Mouse (Mus musculus) stomach, postnatal 0 days (tissue): Measurements from ENCODE around the gene Atp8a2. TPM values are rescaled to one million over a fixed set of nuclear protein-coding genes. Genes with fewer than 3 reads are reported as not detected.

ENCODE experiments used
- ATAC-seq: fragments of 200-750 bp; cut with Nextera tagmentation; 2 replicates; pipeline ENCODE4 v1.8.0; 2017; ENCODE audit not compliant: low FRiP score, low TSS enrichment
- DNase-seq: peaks from one replicate; pipeline ENCODE4 v3.0.0-alpha.2; 2016; ENCODE audit warnings: low spot score
- H3K27ac ChIP-seq: fragments of 300-500 bp; sonication (generic); replicated peaks from 2 replicates; pipeline ENCODE4 v1.5.1; 2014; ENCODE audit warnings: mild to moderate bottlenecking, control low read depth
- H3K27me3 ChIP-seq: fragments of 300-500 bp; sonication (generic); 2 replicates; pipeline ENCODE4 v1.6.1; 2014; ENCODE audit warnings: low read length; ENCODE audit not compliant: control insufficient read depth, insufficient read depth
- H3K36me3 ChIP-seq: fragments of 300-500 bp; sonication (generic); 2 replicates; pipeline ENCODE4 v1.6.1; 2014; ENCODE audit warnings: low read length, mixed read lengths; ENCODE audit not compliant: control insufficient read depth, insufficient read depth
- H3K4me1 ChIP-seq: fragments of 300-500 bp; sonication (generic); replicated peaks from 2 replicates; pipeline ENCODE4 v1.6.1; 2014; ENCODE audit warnings: antibody characterized with exemption; ENCODE audit not compliant: control insufficient read depth, insufficient read depth
- H3K4me2 ChIP-seq: fragments of 300-500 bp; sonication (generic); replicated peaks from 2 replicates; pipeline ENCODE4 v1.6.1; 2014; ENCODE audit warnings: low read depth, mild to moderate bottlenecking, control low read depth, moderate library complexity
- H3K4me3 ChIP-seq: fragments of 300-500 bp; sonication (generic); 2 replicates; pipeline ENCODE4 v1.5.1; 2014; ENCODE audit warnings: low read depth, low read length, control low read depth
- H3K9ac ChIP-seq: fragments of 300-500 bp; sonication (generic); 2 replicates; pipeline ENCODE4 v1.6.1; 2014; ENCODE audit warnings: mild to moderate bottlenecking, low read length, control low read depth, mixed read lengths
- H3K9me3 ChIP-seq: fragments of 300-500 bp; sonication (generic); 2 replicates; pipeline ENCODE4 v1.6.1; 2016; ENCODE audit warnings: low read length; ENCODE audit not compliant: control insufficient read depth
- CTCF ChIP-seq: IDR thresholded peaks from 2 replicates; pipeline ENCODE4 v1.5.1; 2016; ENCODE audit warnings: antibody characterized with exemption, low read depth, mild to moderate bottlenecking, moderate library complexity
- EP300 ChIP-seq: optimal IDR thresholded peaks from 2 replicates; pipeline ENCODE3; 2016; ENCODE audit warnings: antibody characterized with exemption
- WGBS: fragments of 180-500 bp; shearing (Covaris S2); extraction: QIAGEN DNeasy Blood & Tissue Kit; methylation state at CpG from one replicate; pipeline ENCODE4 v1.1.7; 2014; 5-methylcytosine and 5-hydroxymethylcytosine counted together
- polyA plus RNA-seq: library from polyadenylated mRNA; unstranded; fragments of >200 nt; fragmentation: Nextera tagmentation; extraction: Ambion mirVana; gene quantifications from 2 replicates; pipeline ENCODE4 v1.2.1, GENCODE M21; 2015

Gene Atp8a2
- polyA plus RNA-seq, 1 experiment from 2014 or later = 6.3 TPM

- peak overlapping the region; percentile 27 for H3K4me3 ChIP-seq
- 12% methylated on average over 27 of the region's 33 CpGs for WGBS
- H3K4me2 ChIP-seq = peak overlapping the region; percentile 65
- no peak overlapping the region for H3K9ac ChIP-seq
- H3K27ac ChIP-seq = no peak overlapping the region
- no peaks in the 10 kb centered on the region for H3K9me3 ChIP-seq
- no peaks in the 10 kb centered on the region for H3K36me3 ChIP-seq
- H3K27me3 ChIP-seq = no peaks in the 10 kb centered on the region
- H3K4me1 ChIP-seq = peaks cover 3% of the 10 kb centered on the region
- TF ChIP-seq CTCF (no peak), EP300 (no peak)
- ATAC-seq (peak; percentile 94), DNase-seq (peak; percentile 90)
These were observed 109.9 kb downstream of the Atp8a2 start for GRCm38 (mm10) chr14:60086808-60087725.

GRCm38 (mm10) chr14:60086254-60086807 lies 110.6 kb downstream of the Atp8a2 start:
- DNase-seq (no peak), ATAC-seq (no peak)
- H3K36me3 ChIP-seq = no peaks in the 10 kb centered on the region
- H3K9ac ChIP-seq = no peak overlapping the region
- no peak overlapping the region for H3K27ac ChIP-seq
- H3K4me2 ChIP-seq = peak overlapping the region; percentile 65
- peaks cover 3% of the 10 kb centered on the region for H3K4me1 ChIP-seq
- peak overlapping the region; percentile 27 for H3K4me3 ChIP-seq
- TF ChIP-seq CTCF (no peak), EP300 (no peak)
- WGBS = 7% methylated on average over 21 of the region's 21 CpGs
- H3K27me3 ChIP-seq = no peaks in the 10 kb centered on the region
- H3K9me3 ChIP-seq = no peaks in the 10 kb centered on the region

GRCm38 (mm10) chr14:60082771-60083170 lies 114.2 kb downstream of the Atp8a2 start:
- peaks cover 3% of the 10 kb centered on the region for H3K4me1 ChIP-seq
- 81% methylated on average over 8 of the region's 8 CpGs for WGBS
- no peak overlapping the region for H3K9ac ChIP-seq
- no peak overlapping the region for H3K4me2 ChIP-seq
- no peaks in the 10 kb centered on the region for H3K9me3 ChIP-seq
- no peak for DNase-seq
- H3K36me3 ChIP-seq = no peaks in the 10 kb centered on the region
- H3K27ac ChIP-seq = no peak overlapping the region
- no peak overlapping the region for H3K4me3 ChIP-seq
- no peaks in the 10 kb centered on the region for H3K27me3 ChIP-seq
- no peak for TF ChIP-seq CTCF
- no peak for TF ChIP-seq EP300
- ATAC-seq = no peak

GRCm38 (mm10) chr14:60072496-60072895 lies 124.5 kb downstream of the Atp8a2 start:
- Histone ChIP-seq H3K4me3 (no peak overlapping the region), H3K36me3 (no peaks in the 10 kb centered on the region), H3K27me3 (no peaks in the 10 kb centered on the region), H3K4me2 (no peak overlapping the region), H3K27ac (no peak overlapping the region), H3K9me3 (no peaks in the 10 kb centered on the region), H3K4me1 (no peaks in the 10 kb centered on the region), H3K9ac (no peak overlapping the region)
- ATAC-seq (no peak), DNase-seq (no peak)
- 61% methylated on average over 4 of the region's 4 CpGs for WGBS
- TF ChIP-seq EP300 = no peak
- TF ChIP-seq CTCF = no peak

- H3K9me3 ChIP-seq = no peaks in the 10 kb centered on the region
- H3K4me3 ChIP-seq = no peak overlapping the region
- no peak for ATAC-seq
- no peaks in the 10 kb centered on the region for H3K27me3 ChIP-seq
- TF ChIP-seq EP300 (no peak), CTCF (no peak)
- H3K4me1 ChIP-seq = no peaks in the 10 kb centered on the region
- no peak overlapping the region for H3K9ac ChIP-seq
- no peak overlapping the region for H3K4me2 ChIP-seq
- H3K36me3 ChIP-seq = no peaks in the 10 kb centered on the region
- H3K27ac ChIP-seq = no peak overlapping the region
- 63% methylated on average over 3 of the region's 3 CpGs for WGBS
- DNase-seq = no peak
These were observed 131.8 kb downstream of the Atp8a2 start for GRCm38 (mm10) chr14:60065186-60065585.

- H3K27ac ChIP-seq = no peak overlapping the region
- H3K4me3 ChIP-seq = no peak overlapping the region
- ATAC-seq (no peak), DNase-seq (no peak)
- TF ChIP-seq CTCF (no peak), EP300 (no peak)
- no peak overlapping the region for H3K9ac ChIP-seq
- no peaks in the 10 kb centered on the region for H3K27me3 ChIP-seq
- H3K9me3 ChIP-seq = no peaks in the 10 kb centered on the region
- no peaks in the 10 kb centered on the region for H3K4me1 ChIP-seq
- WGBS = 67% methylated on average over 3 of the region's 3 CpGs
- H3K36me3 ChIP-seq = no peaks in the 10 kb centered on the region
- no peak overlapping the region for H3K4me2 ChIP-seq
These were observed 136.0 kb downstream of the Atp8a2 start for GRCm38 (mm10) chr14:60061023-60061422.
